In the genomic region with DNA sequence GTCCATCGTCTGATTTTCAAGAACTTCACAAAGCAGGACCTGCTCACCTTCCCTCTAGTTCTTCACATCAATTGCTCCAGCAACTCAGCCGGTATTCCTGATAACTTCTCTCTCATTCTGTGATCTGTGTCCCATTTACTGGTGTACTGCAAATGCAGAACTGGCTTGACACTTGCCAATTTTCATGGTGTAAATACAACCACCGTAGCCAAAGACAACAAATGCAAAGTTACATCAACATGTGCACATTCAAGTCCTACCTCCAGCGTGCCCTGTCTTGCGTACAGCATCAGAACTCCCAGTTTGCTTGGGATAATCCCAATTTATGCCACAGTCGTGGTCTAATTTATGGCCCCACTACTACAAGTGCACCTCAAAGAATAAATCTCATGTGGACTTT, we compare ENCODE assay signal across 15 mouse cellular contexts.
"Had no signal": no experiment of that assay in that cellular context is flagged by ENCODE, and none has a peak within 500 bp of the region (broad histone marks: within the 10 kb centered on the region; RNA-seq: fewer than 3 reads in every experiment).

No protein-coding gene starts in this region.

- H3K36me3 ChIP-seq: neural tube, embryonic 15.5 days; stomach, embryonic 15.5 days had no signal

- H3K27me3 ChIP-seq: neural tube, embryonic 15.5 days; stomach, embryonic 15.5 days had no signal

- H3K4me2 ChIP-seq: neural tube, embryonic 15.5 days; stomach, embryonic 15.5 days had no signal

- H3K27ac ChIP-seq: neural tube, embryonic 15.5 days; stomach, embryonic 15.5 days; stomach, postnatal 0 days had no signal

- DNase-seq: retina, postnatal 1 day; right cerebral cortex, adult 18-20 months; right cerebral cortex, postnatal 14 days; right cerebral cortex, postnatal 25 days; right cerebral cortex, postnatal 4 days; spleen, adult 18-20 months; thymus, adult 18-20 months; thymus, adult 2 months; thymus, postnatal 14 days; thymus, postnatal 25 days; thymus, postnatal 36 days; thymus, postnatal 4 days had no signal

- H3K9me3 ChIP-seq: neural tube, embryonic 15.5 days; stomach, embryonic 15.5 days had no signal

- H3K4me1 ChIP-seq: stomach, embryonic 15.5 days had no signal

- H3K4me3 ChIP-seq: neural tube, embryonic 15.5 days; stomach, embryonic 15.5 days had no signal

- H3K9ac ChIP-seq: neural tube, embryonic 15.5 days; stomach, embryonic 15.5 days had no signal
